Mouse (Mus musculus): ENCODE results near the gene Kcnb1. TPM values are rescaled to one million over a fixed set of nuclear protein-coding genes. Genes with fewer than 3 reads are reported as not detected.

Gene Kcnb1
- total RNA-seq, 2 experiments from 2014 or later, result 16.1 to 20.7 TPM

GRCm38 (mm10) chr2:167129608-167129955, 60.4 kb downstream of the Kcnb1 start:
- peak overlapping the region; percentile 79 for H3K27ac ChIP-seq
- peak overlapping the region; percentile 60 for H3K4me3 ChIP-seq
- intact Hi-C loops (cut with DNase I), result no loop called here
- TF ChIP-seq CTCF (IDR thresholded peaks at IDR 0.05), result no peak
- DNase-seq, result no peak

GRCm38 (mm10) chr2:167128699-167129607, 61.0 kb downstream of the Kcnb1 start:
- intact Hi-C loops (cut with DNase I), result no loop called here
- no peak for DNase-seq
- Histone ChIP-seq H3K27ac (peak overlapping the region; percentile 79), H3K4me3 (peak overlapping the region; percentile 60)
- TF ChIP-seq CTCF (IDR thresholded peaks at IDR 0.05), result no peak

- intact Hi-C loops (cut with DNase I), result no loop called here
- Histone ChIP-seq H3K4me3 (no peak overlapping the region), H3K27ac (peak overlapping the region; percentile 79)
- DNase-seq, result no peak
- TF ChIP-seq CTCF (IDR thresholded peaks at IDR 0.05), result no peak
Observed at GRCm38 (mm10) chr2:167127404-167127803, 62.6 kb downstream of the Kcnb1 start.

- TF ChIP-seq CTCF (IDR thresholded peaks at IDR 0.05), result no peak
- no peak for DNase-seq
- Histone ChIP-seq H3K4me3 (no peak overlapping the region), H3K27ac (peak overlapping the region; percentile 48)
- intact Hi-C loops (cut with DNase I), result no loop called here
Observed at GRCm38 (mm10) chr2:167125781-167126180, 64.2 kb downstream of the Kcnb1 start.

- Histone ChIP-seq H3K4me3 (no peak overlapping the region), H3K27ac (peak overlapping the region; percentile 49)
- TF ChIP-seq CTCF (IDR thresholded peaks at IDR 0.05), result no peak
- DNase-seq, result no peak
- intact Hi-C loops (cut with DNase I), result no loop called here
Observed at GRCm38 (mm10) chr2:167123936-167124335, 66.0 kb downstream of the Kcnb1 start.

- intact Hi-C loops (cut with DNase I), result no loop called here
- DNase-seq, result no peak
- TF ChIP-seq CTCF (IDR thresholded peaks at IDR 0.05), result no peak
- Histone ChIP-seq H3K27ac (peak overlapping the region; percentile 88), H3K4me3 (no peak overlapping the region)
Observed at GRCm38 (mm10) chr2:167122737-167123136, 67.2 kb downstream of the Kcnb1 start.

GRCm38 (mm10) chr2:167121996-167122395, 68.0 kb downstream of the Kcnb1 start:
- H3K27ac ChIP-seq, result peak overlapping the region; percentile 88
- no peak for TF ChIP-seq CTCF (IDR thresholded peaks at IDR 0.05)
- no peak overlapping the region for H3K4me3 ChIP-seq
- intact Hi-C loops (cut with DNase I), result no loop called here
- DNase-seq, result no peak

- peak; percentile 64 for DNase-seq
- intact Hi-C loops (cut with DNase I), result no loop called here
- Histone ChIP-seq H3K27ac (peak overlapping the region; percentile 88), H3K4me3 (peak overlapping the region; percentile 15; the same call in 1 of the 2 replicates)
- TF ChIP-seq CTCF (IDR thresholded peaks at IDR 0.05), result no peak
Observed at GRCm38 (mm10) chr2:167121228-167121627, 68.7 kb downstream of the Kcnb1 start.

- Histone ChIP-seq H3K4me3 (peak overlapping the region; percentile 15; the same call in 1 of the 2 replicates), H3K27ac (peak overlapping the region; percentile 88)
- peak; percentile 83 for DNase-seq
- intact Hi-C loops (cut with DNase I), result no loop called here
- no peak for TF ChIP-seq CTCF (IDR thresholded peaks at IDR 0.05)
Observed at GRCm38 (mm10) chr2:167120186-167120830, 69.6 kb downstream of the Kcnb1 start.

GRCm38 (mm10) chr2:167118046-167118445, 71.9 kb downstream of the Kcnb1 start:
- peak; percentile 53 for DNase-seq
- intact Hi-C loops (cut with DNase I), result no loop called here
- H3K27ac ChIP-seq, result peak overlapping the region; percentile 88
- H3K4me3 ChIP-seq, result no peak overlapping the region
- TF ChIP-seq CTCF (IDR thresholded peaks at IDR 0.05), result no peak

- peak; percentile 96 for TF ChIP-seq CTCF (IDR thresholded peaks at IDR 0.05)
- Histone ChIP-seq H3K27ac (no peak overlapping the region), H3K4me3 (no peak overlapping the region)
- peak; percentile 83 for DNase-seq
- intact Hi-C loops (cut with DNase I), result loop anchor here (1.0 to 2.0 kb wide), 3 partner anchors 40 to 106 kb away; no protein-coding TSS in a partner anchor
Observed at GRCm38 (mm10) chr2:167112737-167113136, 77.2 kb downstream of the Kcnb1 start.

- no peak overlapping the region for H3K4me3 ChIP-seq
- intact Hi-C loops (cut with DNase I), result loop anchor here (1.0 to 2.0 kb wide), 3 partner anchors 39 to 107 kb away; no protein-coding TSS in a partner anchor
- H3K27ac ChIP-seq, result no peak overlapping the region
- DNase-seq, result no peak
- TF ChIP-seq CTCF (IDR thresholded peaks at IDR 0.05), result no peak
Observed at GRCm38 (mm10) chr2:167112259-167112658, 77.7 kb downstream of the Kcnb1 start.

- Histone ChIP-seq H3K27ac (no peak overlapping the region), H3K4me3 (no peak overlapping the region)
- intact Hi-C loops (cut with DNase I), result no loop called here
- TF ChIP-seq CTCF (IDR thresholded peaks at IDR 0.05), result no peak
- DNase-seq, result no peak
Observed at GRCm38 (mm10) chr2:167109506-167109905, 80.4 kb downstream of the Kcnb1 start.
